Mouse (Mus musculus) CH12.LX (cell line): ENCODE data around the gene Abcb8. TPM values are rescaled to one million over a fixed set of nuclear protein-coding genes. Genes with fewer than 3 reads are reported as not detected.

ENCODE experiments used
- DNase-seq: peaks from one replicate; pipeline ENCODE4 v3.0.0-alpha.2; 2013; ENCODE audit errors: extremely low read depth
- H3K27ac ChIP-seq: 2 replicates; pipeline ENCODE4 v1.5.1; 2012; ENCODE audit warnings: low read depth, mild to moderate bottlenecking, control low read depth, moderate library complexity; ENCODE audit not compliant: insufficient read depth
- H3K27me3 ChIP-seq: replicated peaks from 2 replicates; pipeline ENCODE3; 2012; ENCODE audit warnings: inconsistent platforms
- H3K36me3 ChIP-seq, 2 experiments: replicated peaks in 1 of 2; 2 replicates each; pipeline versions ENCODE3 to v1.6.1; 2012; ENCODE audit warnings: inconsistent platforms in 1 of 2, low read length in 1 of 2, mild to moderate bottlenecking in 1 of 2, mixed read lengths in 1 of 2, moderate library complexity in 1 of 2; ENCODE audit not compliant: control insufficient read depth in 1 of 2, insufficient read depth in 1 of 2
- H3K4me1 ChIP-seq, 2 experiments: 2 replicates each; pipeline ENCODE4 v1.6.1; 2012; ENCODE audit warnings: inconsistent platforms in 1 of 2, moderate library complexity in 1 of 2; ENCODE audit not compliant: insufficient read depth in 2 of 2, control insufficient read depth in 1 of 2
- H3K4me2 ChIP-seq: 2 replicates; pipeline ENCODE4 v1.6.1; 2012; ENCODE audit warnings: low read depth, mild to moderate bottlenecking, control low read depth; ENCODE audit not compliant: poor library complexity, insufficient read depth, severe bottlenecking
- H3K4me3 ChIP-seq, 3 experiments: fragments of 150-350 bp in 1 of 3; sonication (generic) in 1 of 3; replicated peaks in 1 of 3; 2 replicates each; pipeline versions ENCODE3 to v1.5.1; 2011 to 2012; ENCODE audit warnings: low read depth in 2 of 3, low read length in 2 of 3, mild to moderate bottlenecking in 2 of 3, moderate library complexity in 2 of 3, control low read depth in 1 of 3, improper control_type of control experiment in 1 of 3, inconsistent platforms in 1 of 3, mixed read lengths in 1 of 3; ENCODE audit not compliant: poor library complexity in 1 of 3
- H3K79me2 ChIP-seq: replicated peaks from 2 replicates; pipeline ENCODE4 v1.6.1; 2012; ENCODE audit warnings: mild to moderate bottlenecking, moderate library complexity; ENCODE audit not compliant: control insufficient read depth, poor library complexity, insufficient read depth, severe bottlenecking; ENCODE audit errors: extremely low read depth
- H3K9ac ChIP-seq: 2 replicates; pipeline ENCODE4 v1.6.1; 2012; ENCODE audit warnings: low read depth, mild to moderate bottlenecking, control low read depth, moderate library complexity; ENCODE audit not compliant: insufficient read depth
- H3K9me3 ChIP-seq: replicated peaks from 2 replicates; pipeline ENCODE3; 2012; ENCODE audit warnings: low read length, inconsistent platforms, mixed read lengths
- CHD1 ChIP-seq: IDR thresholded peaks from 2 replicates; pipeline ENCODE4 v1.6.1; 2012; ENCODE audit warnings: low read depth, low read length, improper control_type of control experiment, inconsistent platforms
- CHD2 ChIP-seq: IDR thresholded peaks from 2 replicates; pipeline ENCODE4 v1.6.1; 2011; ENCODE audit warnings: low read length, improper control_type of control experiment
- CTCF ChIP-seq, 2 experiments: IDR thresholded peaks in 1 of 2; conservative IDR thresholded peaks in 1 of 2; 2 replicates each; pipeline ENCODE4 v1.5.1; 2011 to 2012; ENCODE audit warnings: low read depth in 2 of 2, low read length in 2 of 2, improper control_type of control experiment in 1 of 2, inconsistent platforms in 1 of 2, mild to moderate bottlenecking in 1 of 2, moderate library complexity in 1 of 2
- MAFK ChIP-seq: IDR thresholded peaks from 2 replicates; pipeline ENCODE4 v1.6.1; 2011; ENCODE audit warnings: low read length, improper control_type of control experiment; ENCODE audit not compliant: insufficient replicate concordance
- MAX ChIP-seq: IDR thresholded peaks from 2 replicates; pipeline ENCODE4 v1.6.1; 2011; ENCODE audit warnings: low read length, improper control_type of control experiment
- MEF2A ChIP-seq: IDR thresholded peaks from 2 replicates; pipeline ENCODE4 v1.6.1; 2014; ENCODE audit warnings: low read depth, mild to moderate bottlenecking, inconsistent platforms, low read length, improper control_type of control experiment, borderline replicate concordance
- MXI1 ChIP-seq: IDR thresholded peaks from 2 replicates; pipeline ENCODE4 v1.6.1; 2011; ENCODE audit warnings: mild to moderate bottlenecking, low read depth, low read length, improper control_type of control experiment
- NELFE ChIP-seq: IDR thresholded peaks from 2 replicates; pipeline ENCODE4 v1.6.1; 2011; ENCODE audit warnings: low read depth, low read length, improper control_type of control experiment
- NRF1 ChIP-seq: IDR thresholded peaks from 2 replicates; pipeline ENCODE4 v1.6.1; 2014; ENCODE audit warnings: low read depth, mild to moderate bottlenecking, inconsistent platforms, low read length, improper control_type of control experiment, moderate library complexity
- PAX5 ChIP-seq: IDR thresholded peaks from 2 replicates; pipeline ENCODE4 v1.6.1; 2012; ENCODE audit warnings: low read length, inconsistent platforms, mixed read lengths
- POLR2A ChIP-seq: IDR thresholded peaks from 2 replicates; pipeline ENCODE4 v1.6.1; 2011; ENCODE audit warnings: low read depth, mild to moderate bottlenecking, improper control_type of control experiment, low read length
- RAD21 ChIP-seq: IDR thresholded peaks from 2 replicates; pipeline ENCODE4 v1.6.1; 2011; ENCODE audit warnings: low read depth, mild to moderate bottlenecking, low read length, improper control_type of control experiment, moderate library complexity
- RCOR1 ChIP-seq: conservative IDR thresholded peaks from 2 replicates; pipeline ENCODE4 v1.6.1; 2012; ENCODE audit warnings: low read depth, mild to moderate bottlenecking, inconsistent platforms, low read length, improper control_type of control experiment
- SIN3A ChIP-seq: IDR thresholded peaks from 2 replicates; pipeline ENCODE4 v1.6.1; 2012; ENCODE audit warnings: low read length, improper control_type of control experiment, inconsistent platforms
- SMC3 ChIP-seq: IDR thresholded peaks from 2 replicates; pipeline ENCODE4 v1.6.1; 2011; ENCODE audit warnings: low read depth, low read length, improper control_type of control experiment
- UBTF ChIP-seq: IDR thresholded peaks from 2 replicates; pipeline ENCODE4 v1.6.1; 2012; ENCODE audit warnings: low read depth, mild to moderate bottlenecking, inconsistent platforms, low read length, improper control_type of control experiment, moderate library complexity
- USF1 ChIP-seq: IDR thresholded peaks from 2 replicates; pipeline ENCODE4 v1.6.1; 2014; ENCODE audit warnings: low read depth, mild to moderate bottlenecking, inconsistent platforms, low read length, improper control_type of control experiment
- ZC3H11A ChIP-seq: IDR thresholded peaks from 2 replicates; pipeline ENCODE4 v1.6.1; 2012; ENCODE audit warnings: low read depth, mild to moderate bottlenecking, inconsistent platforms, low read length, improper control_type of control experiment
- ZNF384 ChIP-seq: IDR thresholded peaks from 2 replicates; pipeline ENCODE4 v1.6.1; 2012; ENCODE audit warnings: low read depth, low read length, improper control_type of control experiment, inconsistent platforms
- dilution Hi-C: fragments of 300-500 bp; cut with MboI; formaldehyde crosslinking; loops from 2 replicates; pipeline ENCODE4 v1.14.3; 2020; ENCODE audit warnings: low sequenced_read_pairs; ENCODE audit not compliant: extremely low pct_unique_long_range_greater_than_20kb, extremely low pct_ligation_motif_present
- in situ Hi-C: fragments of 300-500 bp; cut with MboI; formaldehyde crosslinking; loops from 3 replicates; pipeline ENCODE4 v1.14.3; 2019; ENCODE audit warnings: low sequenced_read_pairs, low pct_ligation_motif_present, low pct_unique_long_range_greater_than_20kb, mixed read lengths
- polyA plus RNA-seq: library from polyadenylated mRNA; unstranded; fragments of >175 nt; gene quantifications from 2 replicates; pipeline ENCODE4 v1.2.1, GENCODE M21; 2012; ENCODE audit warnings: low read depth; ENCODE audit not compliant: insufficient read length
- total RNA-seq, 2 experiments: library from RNA; depleted of rRNA; stranded (reverse); fragments of 300-350 nt in 1 of 2; fragments of >200 nt in 1 of 2; gene quantifications; 2 replicates each; pipeline ENCODE4 v1.2.3; 2012 to 2014

Abcb8 gene
- total and polyA plus RNA-seq, 3 experiments, result 31.0 to 58.7 (median 45.4) TPM

DNA sequence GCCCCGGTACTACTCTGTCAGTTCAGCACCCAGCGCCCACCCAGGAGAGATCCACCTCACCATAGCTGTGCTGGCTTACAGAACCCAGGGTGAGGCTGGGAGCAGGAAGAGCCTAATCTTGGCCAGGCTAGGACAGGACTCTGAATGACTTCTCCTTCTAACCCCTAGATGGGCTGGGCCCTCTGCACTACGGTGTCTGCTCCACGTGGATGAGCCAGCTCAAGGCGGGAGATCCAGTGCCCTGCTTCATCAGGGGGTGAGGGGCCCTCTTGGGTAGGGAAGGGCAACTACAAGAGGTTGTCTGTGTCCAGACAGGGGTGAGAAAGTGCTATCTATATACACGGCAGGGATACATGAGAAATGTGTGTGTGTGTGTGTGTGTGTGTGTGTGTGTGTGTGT, 12.0 kb upstream of the Abcb8 start:
- Histone ChIP-seq H3K9ac (no peak overlapping the region), H3K4me1 (peaks cover 8 to 22% of the 10 kb centered on the region in 2 experiments), H3K4me2 (no peak overlapping the region), H3K27me3 (peaks cover 9% of the 10 kb centered on the region), H3K4me3 (no peak overlapping the region), H3K9me3 (no peaks in the 10 kb centered on the region), H3K36me3 (no peaks in the 10 kb centered on the region), H3K79me2 (no peaks in the 10 kb centered on the region), H3K27ac (no peak overlapping the region)
- in situ Hi-C loops (no loop called here), dilution Hi-C loops (no loop called here)
- DNase-seq, result no peak
- no peak for TF ChIP-seq CTCF (conservative IDR thresholded peaks at IDR 0.05 in 1 of 2, IDR thresholded peaks at IDR 0.05 in 1 of 2; ENCODE audit: low read depth in 2 of 2, low read length in 2 of 2)
- TF ChIP-seq NRF1, result no peak
- TF ChIP-seq, all 38 proteins: peak for 0

- TF ChIP-seq POLR2A (no peak), UBTF (no peak), SMC3 (no peak), ZNF384 (no peak), MAFK (no peak), MAX (no peak), SIN3A (no peak), RAD21 (no peak), MEF2A (no peak), CHD2 (no peak), RCOR1 (no peak), USF1 (no peak), NELFE (no peak), ZC3H11A (no peak), NRF1 (no peak), MXI1 (no peak), CHD1 (no peak), PAX5 (no peak)
- H3K27me3 ChIP-seq, result peaks cover 7% of the 10 kb centered on the region
- no peak for DNase-seq
Observed at GRCm38 (mm10) chr5:24381988-24382387, 11.5 kb upstream of the Abcb8 start.

More at GRCm38 (mm10) chr5:24381988-24382387, 11.5 kb upstream of the Abcb8 start:
- Histone ChIP-seq H3K9me3 (no peaks in the 10 kb centered on the region), H3K9ac (no peak overlapping the region), H3K79me2 (no peaks in the 10 kb centered on the region), H3K27ac (no peak overlapping the region), H3K4me3 (no peak overlapping the region), H3K36me3 (no peaks in the 10 kb centered on the region), H3K4me1 (peaks cover 8 to 22% of the 10 kb centered on the region in 2 experiments), H3K4me2 (no peak overlapping the region)
- dilution Hi-C loops (no loop called here), in situ Hi-C loops (no loop called here)
